Mouse (Mus musculus) embryonic facial prominence, embryonic 14.5 days (tissue): ENCODE results near the gene Olfr960. TPM values are rescaled to one million over a fixed set of nuclear protein-coding genes. Genes with fewer than 3 reads are reported as not detected.

ENCODE experiments used
- ATAC-seq: fragments of 200-750 bp; cut with Nextera tagmentation; 2 replicates; pipeline ENCODE4 v1.8.0; 2017; ENCODE audit warnings: low read depth, moderate number of reproducible peaks, moderate TSS enrichment
- DNase-seq: peaks from one replicate; pipeline ENCODE4 v3.0.0-alpha.2; 2015; ENCODE audit warnings: low spot score
- H3K27ac ChIP-seq: fragments of 300-500 bp; sonication (generic); replicated peaks from 2 replicates; pipeline ENCODE4 v1.5.1; 2014; ENCODE audit warnings: low read depth, mild to moderate bottlenecking, low read length, moderate library complexity
- H3K27me3 ChIP-seq: fragments of 300-500 bp; sonication (generic); replicated peaks from 2 replicates; pipeline ENCODE4 v1.6.1; 2014; ENCODE audit warnings: low read length; ENCODE audit not compliant: control insufficient read depth, insufficient read depth
- H3K36me3 ChIP-seq: fragments of 300-500 bp; sonication (generic); 2 replicates; pipeline ENCODE4 v1.6.1; 2014; ENCODE audit warnings: low read length, mixed read lengths; ENCODE audit not compliant: control insufficient read depth, insufficient read depth
- H3K4me1 ChIP-seq: fragments of 300-500 bp; sonication (generic); 2 replicates; pipeline ENCODE4 v1.6.1; 2014; ENCODE audit warnings: antibody characterized with exemption, low read length; ENCODE audit not compliant: control insufficient read depth, insufficient read depth
- H3K4me2 ChIP-seq: fragments of 300-500 bp; sonication (generic); 2 replicates; pipeline ENCODE4 v1.6.1; 2014; ENCODE audit warnings: low read depth, mild to moderate bottlenecking, low read length, moderate library complexity, mixed read lengths
- H3K4me3 ChIP-seq: fragments of 300-500 bp; sonication (generic); 2 replicates; pipeline ENCODE4 v1.5.1; 2014; ENCODE audit warnings: low read depth, mild to moderate bottlenecking, low read length
- H3K9ac ChIP-seq: fragments of 300-500 bp; sonication (generic); 2 replicates; pipeline ENCODE4 v1.6.1; 2014; ENCODE audit warnings: low read depth, mild to moderate bottlenecking, low read length, moderate library complexity, mixed read lengths
- H3K9me3 ChIP-seq: fragments of 300-500 bp; sonication (generic); 2 replicates; pipeline ENCODE4 v1.6.1; 2016; ENCODE audit warnings: low read length; ENCODE audit not compliant: control insufficient read depth
- whole genome bisulfite sequencing: fragments of 180-500 bp; shearing (Covaris S2); extraction: QIAGEN DNeasy Blood & Tissue Kit; methylation state at CpG from one replicate; pipeline ENCODE4 v1.1.7; 2014; 5-methylcytosine and 5-hydroxymethylcytosine counted together
- polyA plus RNA-seq: library from polyadenylated mRNA; unstranded; fragments of >200 nt; fragmentation: Nextera tagmentation; extraction: Ambion mirVana; gene quantifications from 2 replicates; pipeline ENCODE4 v1.2.1, GENCODE M21; 2014

The Olfr960 gene
- polyA plus RNA-seq, 1 experiment from 2014 or later: not detected

DNA sequence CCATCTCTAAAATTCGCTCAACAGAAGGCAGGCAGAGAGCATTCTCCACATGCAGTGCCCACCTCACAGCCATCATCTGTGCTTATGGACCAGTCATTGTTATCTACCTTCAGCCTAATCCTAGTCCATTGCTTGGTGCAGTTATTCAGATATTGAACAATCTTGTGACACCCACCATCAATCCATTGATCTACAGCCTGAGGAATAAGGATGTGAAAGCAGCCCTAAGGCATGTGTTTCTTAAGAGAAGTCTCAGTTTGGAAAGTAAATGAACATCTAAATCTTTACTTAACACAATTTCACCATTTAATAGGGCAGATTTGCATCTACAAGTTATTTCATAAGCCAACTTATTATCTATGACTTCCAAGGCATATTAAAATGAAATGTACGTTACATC, 48.5 kb downstream of the Olfr960 start:
- DNase-seq (no peak), ATAC-seq (no peak)
- no peak overlapping the region for H3K4me3 ChIP-seq
- no peak overlapping the region for H3K27ac ChIP-seq
- 80% methylated on average over 2 of the region's 2 CpGs for WGBS
- no peaks in the 10 kb centered on the region for H3K27me3 ChIP-seq
- H3K9ac ChIP-seq: no peak overlapping the region
- H3K36me3 ChIP-seq: no peaks in the 10 kb centered on the region
- H3K9me3 ChIP-seq: no peaks in the 10 kb centered on the region
- no peaks in the 10 kb centered on the region for H3K4me1 ChIP-seq
- H3K4me2 ChIP-seq: no peak overlapping the region

Other genes with a start within 250 kb of the Olfr960 start
- 0.17 TPM in 1 of 2 replicates, not detected in the other for gene Olfr951, start 234.0 kb upstream of the Olfr960 start, polyA plus RNA-seq
- gene Olfr952, start 194.2 kb upstream of the Olfr960 start, polyA plus RNA-seq: not detected in 2 replicates
- not detected in 2 replicates for gene Olfr954, start 164.7 kb upstream of the Olfr960 start, polyA plus RNA-seq
- 0.18 TPM in 1 of 2 replicates, not detected in the other for gene Olfr955, start 149.4 kb upstream of the Olfr960 start, polyA plus RNA-seq
- not detected in 2 replicates for gene Olfr44, start 127.4 kb upstream of the Olfr960 start, polyA plus RNA-seq
- gene Olfr957, start 105.6 kb upstream of the Olfr960 start, polyA plus RNA-seq: 0.14 and 0.42 TPM in 2 replicates
- 0.18 TPM in 1 of 2 replicates, not detected in the other for gene Olfr958, start 67.3 kb upstream of the Olfr960 start, polyA plus RNA-seq
- not detected in 2 replicates for gene Olfr959, start 45.8 kb upstream of the Olfr960 start, polyA plus RNA-seq
- gene AW551984, start 17.0 kb upstream of the Olfr960 start, polyA plus RNA-seq: 165 and 171 TPM in 2 replicates
- not detected in 2 replicates for gene Olfr148, start 10.7 kb upstream of the Olfr960 start, polyA plus RNA-seq
- gene Olfr961, start 23.7 kb downstream of the Olfr960 start, polyA plus RNA-seq: not detected in 2 replicates
- gene Olfr963, start 45.8 kb downstream of the Olfr960 start, polyA plus RNA-seq: not detected in 2 replicates
- not detected in 2 replicates for gene Olfr149, start 85.7 kb downstream of the Olfr960 start, polyA plus RNA-seq
- not detected in 2 replicates for gene Olfr965, start 90.0 kb downstream of the Olfr960 start, polyA plus RNA-seq
- not detected in 2 replicates for gene Olfr150, start 109.6 kb downstream of the Olfr960 start, polyA plus RNA-seq
- gene Olfr967, start 124.9 kb downstream of the Olfr960 start, polyA plus RNA-seq: not detected in 2 replicates
- gene Olfr968, start 161.9 kb downstream of the Olfr960 start, polyA plus RNA-seq: not detected in 2 replicates
- gene Olfr969, start 169.6 kb downstream of the Olfr960 start, polyA plus RNA-seq: 0.13 TPM in 1 of 2 replicates, not detected in the other
- gene Olfr970, start 187.5 kb downstream of the Olfr960 start, polyA plus RNA-seq: 0.13 TPM in 1 of 2 replicates, not detected in the other
- not detected in 2 replicates for gene Olfr971, start 215.5 kb downstream of the Olfr960 start, polyA plus RNA-seq
- gene Olfr972, start 245.0 kb downstream of the Olfr960 start, polyA plus RNA-seq: 0.33 TPM in 1 of 2 replicates, not detected in the other